Mouse (Mus musculus): Measurements from ENCODE around the gene Pou3f3. TPM values are rescaled to one million over a fixed set of nuclear protein-coding genes. Genes with fewer than 3 reads are reported as not detected.
A peak's percentile ranks its signal among the peaks of the same experiment; 100 is the strongest.

Pou3f3 gene
- polyA plus RNA-seq, 1 experiment, result 15.9 TPM

DNA sequence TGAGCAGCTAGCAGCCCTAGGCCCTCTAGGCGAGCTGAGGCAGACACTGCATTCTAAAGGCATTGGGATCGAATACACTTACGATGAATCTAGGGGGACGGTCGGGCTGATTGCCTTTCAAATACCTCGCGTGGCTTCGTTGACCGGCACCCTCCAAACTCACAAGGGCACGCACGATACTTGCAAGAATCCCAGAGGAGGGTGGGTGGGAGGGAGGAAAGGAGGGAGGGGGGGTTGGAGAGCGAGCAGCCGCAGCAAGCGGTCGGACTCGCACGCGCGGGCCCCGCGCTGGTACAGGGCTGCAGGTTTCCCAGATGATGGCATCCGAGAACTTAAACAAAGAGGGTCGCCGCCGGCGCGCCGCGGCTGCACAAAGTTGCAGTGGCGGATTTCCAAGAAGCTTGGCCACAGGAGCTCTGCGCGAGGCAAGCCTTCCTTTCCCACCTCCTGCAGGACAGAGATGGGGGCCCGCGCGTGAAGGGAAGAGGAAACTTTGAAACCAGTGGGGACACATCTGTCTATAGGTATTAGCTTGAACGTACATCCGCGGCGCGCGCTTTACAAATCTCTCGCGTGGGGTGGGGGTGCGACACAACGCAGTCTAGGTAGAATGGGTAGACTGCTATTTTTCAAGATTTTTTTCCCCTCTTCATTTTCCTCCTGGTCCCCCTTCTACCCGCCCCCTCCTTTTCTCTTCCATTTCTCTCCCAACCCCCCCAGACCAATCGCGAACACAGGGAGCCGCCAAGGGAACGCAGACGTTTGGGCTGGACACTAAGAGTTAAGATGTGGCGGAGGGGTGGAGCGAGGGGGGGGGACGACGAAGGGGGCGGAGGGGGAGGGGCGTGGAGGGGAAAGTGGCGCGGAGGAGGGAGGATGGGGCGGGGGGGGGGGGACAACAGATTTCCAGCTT is 647 bp upstream of the Pou3f3 start:
- DNase-seq, result peak in 1 of 2 experiments; percentile 47
- TF ChIP-seq CTCF (IDR thresholded peaks at IDR 0.05; ENCODE audit: borderline replicate concordance, insufficient read depth, low read depth, low read length) (no peak), POLR2A (IDR thresholded peaks at IDR 0.05; ENCODE audit: borderline replicate concordance, insufficient read depth, low read length) (no peak)
- under 1% methylated on average over 56 of the region's 60 CpGs for WGBS
- Histone ChIP-seq H3K4me1 (ENCODE audit: control insufficient read depth, insufficient read depth, low read length) (0 out of 2 replicates have a peak, but pooled peaks cover 6% of the 10 kb centered on the region), H3K27me3 (ENCODE audit: control insufficient read depth, insufficient read depth, low read length) (peaks cover 28% of the 10 kb centered on the region), H3K27ac (ENCODE audit: insufficient read depth, low read length) (peak overlapping the region; percentile 28; the same call in 1 of the 2 replicates), H3K4me3 (replicated peaks; ENCODE audit: insufficient read depth, low read depth, low read length) (peak overlapping the region; percentile 53)

DNA sequence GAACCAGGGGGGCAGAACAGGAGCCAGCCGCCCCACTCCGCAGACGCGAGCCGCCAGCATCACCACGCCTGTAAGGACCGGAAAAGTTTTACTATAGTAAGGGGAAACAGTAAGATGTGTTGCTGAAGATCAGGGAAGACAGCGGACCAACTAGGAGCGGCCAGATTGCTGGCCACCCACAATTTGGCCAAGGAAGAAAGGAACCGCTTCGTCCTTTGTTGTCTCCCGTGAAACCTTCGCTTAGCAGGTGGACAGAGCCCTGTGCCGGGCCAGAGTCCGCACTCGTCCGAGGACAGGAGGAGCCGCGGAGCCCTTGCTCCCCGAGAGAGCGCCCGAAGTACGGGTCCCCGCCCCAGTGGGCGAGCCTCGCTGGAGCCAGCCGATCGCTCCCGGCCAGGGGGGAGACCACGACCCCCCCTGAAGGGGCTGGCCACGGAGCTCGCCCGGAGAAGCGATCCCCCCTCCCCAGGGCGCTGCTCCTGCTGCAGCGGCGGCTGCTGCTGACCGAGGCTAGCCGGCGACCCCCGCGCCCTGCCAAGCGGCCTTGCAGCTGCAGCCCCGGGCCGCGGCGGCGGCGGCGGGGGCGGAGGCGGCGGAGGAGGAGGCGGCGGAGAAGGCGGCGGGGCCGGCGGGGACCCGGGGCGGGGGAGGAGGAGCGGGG is 933 bp downstream of the Pou3f3 start:
- H3K4me3 ChIP-seq (replicated peaks; ENCODE audit: insufficient read depth, low read depth, low read length), result peak overlapping the region; percentile 36
- WGBS, result under 1% methylated on average over 46 of the region's 62 CpGs
- peak in 1 of 2 experiments; percentile 42 for DNase-seq
- H3K4me1 ChIP-seq (ENCODE audit: control insufficient read depth, insufficient read depth, low read length), result 0 out of 2 replicates have a peak, but pooled peaks cover 6% of the 10 kb centered on the region
- TF ChIP-seq POLR2A (IDR thresholded peaks at IDR 0.05; ENCODE audit: borderline replicate concordance, insufficient read depth, low read length), result no peak
- TF ChIP-seq CTCF (IDR thresholded peaks at IDR 0.05; ENCODE audit: borderline replicate concordance, insufficient read depth, low read depth, low read length), result no peak
- peaks cover 28% of the 10 kb centered on the region for H3K27me3 ChIP-seq (ENCODE audit: control insufficient read depth, insufficient read depth, low read length)
- 0 out of 2 replicates have a peak overlapping the region, but pooled peaks have one; percentile 36 for H3K27ac ChIP-seq (ENCODE audit: insufficient read depth, low read length)

DNA sequence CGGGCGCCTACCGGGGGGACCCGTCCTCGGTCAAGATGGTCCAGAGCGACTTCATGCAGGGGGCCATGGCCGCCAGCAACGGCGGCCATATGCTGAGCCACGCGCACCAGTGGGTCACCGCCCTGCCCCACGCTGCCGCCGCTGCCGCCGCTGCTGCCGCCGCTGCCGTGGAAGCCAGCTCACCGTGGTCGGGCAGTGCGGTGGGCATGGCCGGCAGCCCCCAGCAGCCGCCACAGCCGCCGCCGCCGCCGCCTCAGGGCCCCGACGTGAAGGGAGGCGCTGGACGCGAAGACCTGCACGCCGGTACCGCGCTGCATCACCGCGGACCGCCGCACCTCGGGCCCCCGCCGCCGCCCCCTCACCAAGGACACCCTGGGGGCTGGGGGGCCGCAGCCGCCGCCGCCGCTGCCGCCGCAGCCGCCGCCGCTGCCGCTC is 1.8 kb downstream of the Pou3f3 start:
- DNase-seq, result no peak
- 1% methylated on average over 48 of the region's 58 CpGs for whole genome bisulfite sequencing
- TF ChIP-seq POLR2A (IDR thresholded peaks at IDR 0.05; ENCODE audit: borderline replicate concordance, insufficient read depth, low read length) (no peak), CTCF (IDR thresholded peaks at IDR 0.05; ENCODE audit: borderline replicate concordance, insufficient read depth, low read depth, low read length) (no peak)
- Histone ChIP-seq H3K27me3 (ENCODE audit: control insufficient read depth, insufficient read depth, low read length) (peaks cover 28% of the 10 kb centered on the region), H3K4me3 (replicated peaks; ENCODE audit: insufficient read depth, low read depth, low read length) (peak overlapping the region; percentile 22), H3K4me1 (ENCODE audit: control insufficient read depth, insufficient read depth, low read length) (0 out of 2 replicates have a peak, but pooled peaks cover 6% of the 10 kb centered on the region), H3K27ac (ENCODE audit: insufficient read depth, low read length) (no peak overlapping the region; the same call in 1 of the 2 replicates)

DNA sequence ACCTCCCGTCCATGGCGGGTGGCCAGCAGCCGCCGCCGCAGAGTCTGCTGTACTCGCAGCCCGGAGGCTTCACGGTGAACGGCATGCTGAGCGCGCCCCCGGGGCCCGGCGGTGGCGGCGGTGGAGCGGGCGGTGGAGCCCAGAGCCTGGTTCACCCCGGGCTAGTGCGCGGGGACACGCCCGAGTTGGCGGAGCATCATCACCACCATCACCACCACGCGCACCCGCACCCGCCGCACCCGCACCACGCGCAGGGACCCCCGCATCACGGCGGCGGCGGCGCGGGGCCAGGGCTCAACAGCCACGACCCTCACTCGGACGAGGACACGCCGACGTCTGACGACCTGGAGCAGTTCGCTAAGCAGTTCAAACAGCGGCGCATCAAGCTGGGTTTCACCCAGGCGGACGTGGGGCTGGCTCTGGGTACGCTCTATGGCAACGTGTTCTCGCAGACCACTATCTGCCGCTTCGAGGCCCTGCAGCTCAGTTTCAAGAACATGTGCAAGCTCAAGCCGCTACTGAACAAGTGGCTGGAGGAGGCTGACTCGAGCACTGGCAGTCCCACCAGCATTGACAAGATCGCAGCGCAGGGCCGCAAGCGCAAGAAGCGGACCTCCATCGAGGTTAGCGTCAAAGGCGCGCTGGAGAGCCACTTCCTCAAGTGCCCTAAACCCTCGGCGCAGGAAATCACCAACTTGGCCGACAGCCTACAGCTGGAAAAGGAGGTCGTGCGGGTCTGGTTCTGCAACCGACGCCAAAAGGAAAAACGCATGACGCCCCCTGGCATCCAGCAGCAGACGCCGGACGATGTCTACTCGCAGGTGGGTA is 2.4 kb downstream of the Pou3f3 start:
- TF ChIP-seq POLR2A (IDR thresholded peaks at IDR 0.05; ENCODE audit: borderline replicate concordance, insufficient read depth, low read length) (no peak), CTCF (IDR thresholded peaks at IDR 0.05; ENCODE audit: borderline replicate concordance, insufficient read depth, low read depth, low read length) (no peak)
- under 1% methylated on average over 80 of the region's 80 CpGs for WGBS
- Histone ChIP-seq H3K27me3 (ENCODE audit: control insufficient read depth, insufficient read depth, low read length) (peaks cover 28% of the 10 kb centered on the region), H3K4me1 (ENCODE audit: control insufficient read depth, insufficient read depth, low read length) (0 out of 2 replicates have a peak, but pooled peaks cover 6% of the 10 kb centered on the region), H3K27ac (ENCODE audit: insufficient read depth, low read length) (no peak overlapping the region), H3K4me3 (replicated peaks; ENCODE audit: insufficient read depth, low read depth, low read length) (peak overlapping the region; percentile 53)
- DNase-seq, result peak in 1 of 2 experiments; percentile 52

DNA sequence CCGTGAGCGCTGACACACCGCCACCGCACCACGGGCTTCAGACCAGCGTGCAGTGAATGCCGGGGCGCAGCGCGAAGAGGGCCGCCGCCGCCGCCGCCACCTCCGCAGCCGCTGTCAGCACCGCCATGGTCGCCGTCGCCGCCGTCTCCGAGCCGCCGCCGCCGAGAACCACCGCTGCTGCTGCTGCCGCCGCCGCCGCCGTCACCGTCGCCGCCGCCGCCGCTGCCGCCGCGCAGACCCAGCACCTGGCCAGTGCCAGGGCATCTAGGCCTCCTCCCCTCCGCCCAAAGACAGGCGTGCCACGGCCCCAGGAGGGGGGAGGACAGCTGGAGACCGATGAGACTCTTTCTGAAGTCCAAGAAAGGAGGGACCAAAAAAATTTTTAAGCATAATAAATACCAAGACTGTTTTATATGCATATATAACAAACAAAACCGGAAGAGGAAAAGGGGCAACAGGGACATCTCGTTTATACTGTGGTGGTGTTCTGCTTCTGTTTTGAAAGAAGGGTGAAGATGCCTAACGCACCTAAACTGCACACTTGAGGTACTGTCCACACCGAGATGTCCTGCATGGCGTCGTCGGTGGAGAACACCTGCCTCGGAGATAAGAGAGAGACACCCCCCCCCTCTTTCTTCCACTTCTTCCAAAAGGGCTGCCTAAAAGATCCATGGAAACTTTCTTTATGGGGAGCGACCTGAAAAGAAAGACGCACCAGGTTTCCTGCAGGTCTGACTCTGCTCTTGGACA is 3.2 kb downstream of the Pou3f3 start:
- 2% methylated on average over 57 of the region's 57 CpGs for WGBS
- no peak for TF ChIP-seq CTCF (IDR thresholded peaks at IDR 0.05; ENCODE audit: borderline replicate concordance, insufficient read depth, low read depth, low read length)

DNA sequence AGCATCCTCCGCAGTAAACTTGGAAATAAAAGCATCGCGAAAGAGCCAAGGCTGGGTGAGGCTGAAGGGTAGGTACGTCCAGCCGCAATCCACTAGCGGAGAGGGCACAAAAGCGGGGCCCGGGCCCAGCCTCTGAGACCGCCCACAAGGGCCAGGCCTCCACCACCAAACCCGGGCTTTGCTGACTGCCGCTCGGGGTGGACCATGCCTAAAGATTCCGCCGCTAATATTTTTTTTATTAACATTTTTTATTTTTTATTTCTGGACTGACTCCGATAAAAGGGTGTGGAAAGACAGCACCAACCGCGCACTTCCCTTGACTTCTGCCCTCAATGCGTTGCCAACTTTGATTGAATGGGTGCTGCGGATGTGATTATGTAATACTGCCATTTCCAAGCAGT is 3.9 kb downstream of the Pou3f3 start:
- no peak for TF ChIP-seq CTCF (IDR thresholded peaks at IDR 0.05; ENCODE audit: borderline replicate concordance, insufficient read depth, low read depth, low read length)
- TF ChIP-seq POLR2A (IDR thresholded peaks at IDR 0.05; ENCODE audit: borderline replicate concordance, insufficient read depth, low read length), result no peak
- peaks cover 26% of the 10 kb centered on the region for H3K27me3 ChIP-seq (ENCODE audit: control insufficient read depth, insufficient read depth, low read length)
- H3K4me1 ChIP-seq (ENCODE audit: control insufficient read depth, insufficient read depth, low read length), result 0 out of 2 replicates have a peak, but pooled peaks cover 4% of the 10 kb centered on the region
- WGBS, result 9% methylated on average over 19 of the region's 19 CpGs
- H3K4me3 ChIP-seq (replicated peaks; ENCODE audit: insufficient read depth, low read depth, low read length), result peak overlapping the region; percentile 53
- H3K27ac ChIP-seq (ENCODE audit: insufficient read depth, low read length), result no peak overlapping the region
- DNase-seq, result peak in 1 of 2 experiments; percentile 48

More for the DNA sequence above, 3.2 kb downstream of the Pou3f3 start:
- Histone ChIP-seq H3K4me1 (ENCODE audit: control insufficient read depth, insufficient read depth, low read length) (0 out of 2 replicates have a peak, but pooled peaks cover 6% of the 10 kb centered on the region), H3K27me3 (ENCODE audit: control insufficient read depth, insufficient read depth, low read length) (peaks cover 25% of the 10 kb centered on the region), H3K4me3 (replicated peaks; ENCODE audit: insufficient read depth, low read depth, low read length) (peak overlapping the region; percentile 53), H3K27ac (ENCODE audit: insufficient read depth, low read length) (no peak overlapping the region)
- no peak for DNase-seq
